In genomic region chr5:53947549-53948183, GRCm38 (mm10) we compare ENCODE assay signal across 9 mouse cellular contexts. TPM values are rescaled to one million over a fixed set of nuclear protein-coding genes. Genes with fewer than 3 reads are reported as not detected.
DNase-seq lines count a peak whose midpoint lies in the region; ATAC-seq and TF ChIP-seq lines count a peak whose summit lies in the region.
"Had no signal": no experiment of that assay in that cellular context is flagged by ENCODE, and none has a peak within 500 bp of the region (broad histone marks: within the 10 kb centered on the region; RNA-seq: fewer than 3 reads in every experiment).

No protein-coding gene starts in this region.

- peak overlapping the region; percentile 88 for H3K27ac ChIP-seq in lung, postnatal 0 days (ENCODE audit: low read length)
- H3K27ac ChIP-seq: liver, embryonic 14.5 days had no signal

- H3K9ac ChIP-seq in lung, postnatal 0 days (replicated peaks; ENCODE audit: low read depth) = no peak overlapping the region
- H3K9ac ChIP-seq: liver, embryonic 14.5 days had no signal

- H3K4me3 ChIP-seq in lung, postnatal 0 days (ENCODE audit: low read depth, low read length) = no peak overlapping the region
- H3K4me3 ChIP-seq in lung, adult 2 months (replicated peaks; ENCODE audit: extremely low read depth, low read depth, low read length) = no peak overlapping the region

- H3K27me3 ChIP-seq in lung, postnatal 0 days (replicated peaks; ENCODE audit: insufficient read depth, low read length) = no peaks in the 10 kb centered on the region

- DNase-seq in frontal cortex, postnatal 25 days (ENCODE audit: low spot score in 2 of 2) = no peak
- peak; percentile 51 for DNase-seq in lung, postnatal 0 days (ENCODE audit: low spot score)
- DNase-seq in lung, adult 2 months = no peak
- peak; percentile 62 for DNase-seq in kidney, postnatal 14 days
- DNase-seq in right cerebral cortex, postnatal 36 days (ENCODE audit: low spot score in 2 of 2) = peak; percentile 47 to 60
- no peak for DNase-seq in cerebellum, adult 11-12 months
- DNase-seq in testis, postnatal 10 days (ENCODE audit: low spot score) = no peak

- no peak for TF ChIP-seq POLR2A in lung, adult 2 months (IDR thresholded peaks at IDR 0.05; ENCODE audit: borderline replicate concordance, extremely low read depth, low read depth, low read length)

- H3K9me3 ChIP-seq in lung, postnatal 0 days (ENCODE audit: low read length) = no peaks in the 10 kb centered on the region

- H3K4me1 ChIP-seq in lung, postnatal 0 days (ENCODE audit: insufficient read depth, low read depth, low read length) = peaks cover 19% of the 10 kb centered on the region; the same call in 1 of the 2 replicates
- H3K4me1 ChIP-seq in lung, adult 2 months (ENCODE audit: control insufficient read depth, insufficient read depth, low read length) = peaks cover 12% of the 10 kb centered on the region

- TF ChIP-seq EP300 in lung, postnatal 0 days (IDR thresholded peaks at IDR 0.05) = no peak

- WGBS in lung, postnatal 0 days = 26% methylated on average over 9 of the region's 9 CpGs
- WGBS in lung, adult 2 months = 33% methylated on average over 9 of the region's 9 CpGs

- no peaks in the 10 kb centered on the region for H3K36me3 ChIP-seq in lung, postnatal 0 days (ENCODE audit: insufficient read depth, low read length)

- TF ChIP-seq CTCF in lung, postnatal 0 days (IDR thresholded peaks at IDR 0.05) = no peak
- no peak for TF ChIP-seq CTCF in lung, adult 2 months (IDR thresholded peaks at IDR 0.05; ENCODE audit: insufficient read depth, low read length)

- H3K4me2 ChIP-seq in lung, postnatal 0 days (replicated peaks; ENCODE audit: low read depth, low read length) = no peak overlapping the region

- peak; percentile 51 for ATAC-seq in frontal cortex, adult (ENCODE audit: low TSS enrichment)
- ATAC-seq in lung, postnatal 0 days = no peak; the same call in 1 of the 2 replicates

RNA-seq across cellular contexts. Expression of gene Stim2, which starts 50.6 kb away (rescaled TPM):
- 20.3 and 22.7 TPM in 2 replicates for polyA plus RNA-seq in lung, postnatal 0 days (2015; fragmentation: Nextera tagmentation; extraction: Ambion mirVana)
- 34.2 and 38.7 TPM in 2 replicates for polyA plus RNA-seq in lung, adult 2 months (2012; rRNA removed)

Comparison
In these comparisons a context has a peak if more than half of its experiments do, and no peak if none do; other contexts are left out.
1. DNase-seq: peak in lung, postnatal 0 days (single experiment), kidney, postnatal 14 days (single experiment) and right cerebral cortex, postnatal 36 days (2 of 2); none in frontal cortex, postnatal 25 days (0 of 2), lung, adult 2 months (single experiment), cerebellum, adult 11-12 months (single experiment) and testis, postnatal 10 days (single experiment).